Mouse (Mus musculus): ENCODE results near the gene Egfr.

DNA sequence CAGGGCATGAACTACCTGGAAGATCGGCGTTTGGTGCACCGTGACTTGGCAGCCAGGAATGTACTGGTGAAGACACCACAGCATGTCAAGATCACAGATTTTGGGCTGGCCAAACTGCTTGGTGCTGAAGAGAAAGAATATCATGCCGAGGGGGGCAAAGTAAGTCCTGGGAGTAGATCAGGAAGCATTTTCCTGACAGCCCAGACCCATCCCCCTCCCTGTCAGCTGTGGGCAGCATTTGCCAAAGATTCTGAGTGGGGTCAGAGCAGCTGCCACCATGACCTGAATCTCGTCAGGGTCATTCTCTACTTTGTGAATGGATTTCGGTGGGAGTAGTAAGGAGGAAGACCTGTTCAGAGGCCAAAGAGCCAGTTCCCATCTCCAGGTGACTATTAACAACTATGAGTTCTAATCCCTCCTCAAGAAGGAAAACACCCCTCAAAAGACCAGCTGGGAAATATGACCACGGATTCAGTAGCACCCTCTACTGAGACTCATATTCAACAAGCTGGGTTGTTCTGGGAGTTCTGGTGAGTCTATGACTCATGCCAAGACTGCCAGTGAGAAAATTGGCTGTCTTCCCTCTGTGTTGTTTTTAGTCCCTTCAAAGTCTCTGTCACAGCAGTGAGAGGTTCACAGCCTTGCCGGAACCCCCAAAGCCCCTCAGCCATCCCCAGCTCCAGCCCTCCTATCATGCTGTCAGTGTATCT, 152.5 kb downstream of the Egfr start:
- TF ChIP-seq CTCF (IDR thresholded peaks at IDR 0.05; ENCODE audit: extremely low read depth, insufficient read length, insufficient replicate concordance, low read depth, low read length) (no peak), POLR2A (IDR thresholded peaks at IDR 0.05; ENCODE audit: low read depth, low read length) (no peak)

Data from small intestine, adult 2 months (tissue).